Mouse (Mus musculus) kidney, postnatal 25 days (tissue): Measurements from ENCODE around the gene Gm10477.
A peak's percentile ranks its signal among the peaks of the same experiment; 100 is the strongest.
"Not testable (repeated sequence)": the region's sequence is repeated elsewhere in the genome, so short reads cannot be mapped to it uniquely, and the experiment has no call there.

Experiments used
- DNase-seq, 2 experiments: peaks; one replicate each; pipeline ENCODE4 v3.0.0; 2021; ENCODE audit warnings: mixed read lengths in 2 of 2

The Gm10477 gene

GRCm38 (mm10) chrX:56524442-56524841, at the start of gene Gm10477:
Gene Gm10477 (plus strand): TSS chrX:56524742.
- not testable (repeated sequence) for DNase-seq

- DNase-seq = no peak
Measured at GRCm38 (mm10) chrX:56477553-56477952, 47.0 kb upstream of the Gm10477 start.

- DNase-seq = no peak
Measured at GRCm38 (mm10) chrX:56481906-56482305, 42.6 kb upstream of the Gm10477 start.

GRCm38 (mm10) chrX:56489758-56490157, 34.8 kb upstream of the Gm10477 start:
- DNase-seq = peak; percentile 61 to 87

- peak in 1 of 2 experiments; percentile 31 for DNase-seq
Measured at GRCm38 (mm10) chrX:56497241-56497640, 27.3 kb upstream of the Gm10477 start.

- DNase-seq = peak; percentile 63 to 77
Measured at GRCm38 (mm10) chrX:56531266-56531665, 6.7 kb downstream of the Gm10477 start.

GRCm38 (mm10) chrX:56537162-56537561, 12.6 kb downstream of the Gm10477 start:
- peak; percentile 38 for DNase-seq

- no peak for DNase-seq
Measured at GRCm38 (mm10) chrX:56549506-56549905, 25.0 kb downstream of the Gm10477 start, which contains the start of gene Gm648. Gene Gm648 (minus strand): TSS chrX:56549606.

GRCm38 (mm10) chrX:56553584-56553983, 29.0 kb downstream of the Gm10477 start:
- DNase-seq = no peak

GRCm38 (mm10) chrX:56572465-56572864, 47.9 kb downstream of the Gm10477 start:
- DNase-seq = peak in 1 of 2 experiments; percentile 30
